Mouse (Mus musculus): Measurements from ENCODE around the gene Zfp791. TPM values are rescaled to one million over a fixed set of nuclear protein-coding genes. Genes with fewer than 3 reads are reported as not detected.
A peak's percentile ranks its signal among the peaks of the same experiment; 100 is the strongest.

Zfp791 gene
- polyA plus RNA-seq, 1 experiment from 2014 or later, result 1.9 TPM

DNA sequence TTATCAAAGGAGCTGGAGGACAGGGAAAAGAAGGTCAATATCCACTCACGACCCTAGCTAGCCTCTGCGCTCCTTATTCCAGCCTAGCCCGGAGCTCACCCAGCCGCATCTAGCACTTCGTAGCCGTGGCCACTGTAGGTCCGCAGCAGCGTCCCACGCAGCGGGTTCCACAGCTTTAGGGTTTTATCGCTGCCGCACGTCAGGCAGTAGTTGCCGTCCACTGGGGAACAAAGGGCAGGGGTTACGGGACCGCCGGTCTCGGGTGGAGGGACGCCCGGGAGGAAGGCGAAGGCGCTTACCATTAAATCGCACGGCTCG is 42.7 kb downstream of the Zfp791 start:
- Histone ChIP-seq H3K36me3 (peaks cover 47% of the 10 kb centered on the region), H3K9me3 (replicated peaks) (no peaks in the 10 kb centered on the region), H3K27ac (peak overlapping the region; percentile 87)

DNA sequence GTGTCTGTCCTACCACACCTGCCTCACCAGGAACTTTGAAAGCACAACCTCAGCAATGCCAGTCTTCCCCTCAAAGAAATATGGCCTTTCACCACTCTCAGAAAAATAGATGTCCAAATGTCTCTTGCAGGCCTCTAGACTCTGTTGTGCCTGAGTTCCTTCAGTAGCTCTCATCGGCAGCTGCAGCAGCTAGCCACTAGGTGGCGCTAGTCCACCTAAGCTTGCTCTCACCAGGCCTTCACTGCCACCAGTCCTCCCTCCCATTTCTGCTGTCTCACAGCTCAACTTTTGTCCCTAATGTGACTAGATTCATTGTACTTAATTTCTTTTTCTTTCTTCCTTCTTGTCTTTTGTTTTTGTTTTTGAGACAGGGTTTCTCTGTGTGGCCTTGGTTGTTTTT is 45.9 kb downstream of the Zfp791 start:
- 1% methylated on average over 2 of the region's 2 CpGs for WGBS
- DNase-seq (ENCODE audit: low spot score), result peak; percentile 87
- no peaks in the 10 kb centered on the region for H3K9me3 ChIP-seq (replicated peaks)
- peaks cover 35% of the 10 kb centered on the region for H3K4me1 ChIP-seq
- H3K27me3 ChIP-seq (ENCODE audit: low read depth, poor library complexity, severe bottlenecking), result no peaks in the 10 kb centered on the region
- H3K4me3 ChIP-seq, result no peak overlapping the region
- H3K27ac ChIP-seq, result no peak overlapping the region
- H3K36me3 ChIP-seq, result peaks cover 65% of the 10 kb centered on the region

More for the DNA sequence above, 42.7 kb downstream of the Zfp791 start:
- Histone ChIP-seq H3K27me3 (ENCODE audit: low read depth, poor library complexity, severe bottlenecking) (no peaks in the 10 kb centered on the region), H3K4me1 (peaks cover 42% of the 10 kb centered on the region), H3K4me3 (peak overlapping the region; percentile 96)
- 2% methylated on average over 25 of the region's 25 CpGs for WGBS
- DNase-seq (ENCODE audit: low spot score), result no peak

DNA sequence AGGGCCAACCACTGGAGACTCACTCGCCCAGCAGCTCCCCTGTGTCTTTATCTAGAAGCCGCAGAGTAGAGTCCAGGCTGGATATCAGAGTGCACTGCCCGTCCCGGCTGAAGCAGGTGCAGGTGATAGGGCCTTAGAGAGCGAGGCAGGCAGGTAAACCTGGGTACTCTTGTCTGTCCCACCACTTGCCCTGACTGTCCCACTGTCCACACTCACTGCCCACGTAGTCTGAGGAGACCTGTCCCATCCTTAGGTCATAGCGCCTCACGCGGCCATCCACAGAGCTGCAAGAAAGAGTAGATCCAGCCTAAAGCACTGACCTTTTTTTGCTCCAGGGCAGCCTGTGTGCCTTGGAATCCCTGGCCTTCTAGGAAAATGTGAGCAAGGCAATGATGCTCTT is 46.9 kb downstream of the Zfp791 start:
- Histone ChIP-seq H3K9me3 (replicated peaks) (no peaks in the 10 kb centered on the region), H3K4me1 (peaks cover 31% of the 10 kb centered on the region), H3K36me3 (peaks cover 65% of the 10 kb centered on the region), H3K27ac (no peak overlapping the region), H3K4me3 (0 out of 2 replicates have a peak overlapping the region, but pooled peaks have one; percentile 6), H3K27me3 (ENCODE audit: low read depth, poor library complexity, severe bottlenecking) (no peaks in the 10 kb centered on the region)
- DNase-seq (ENCODE audit: low spot score), result no peak
- 76% methylated on average over 9 of the region's 9 CpGs for WGBS

DNA sequence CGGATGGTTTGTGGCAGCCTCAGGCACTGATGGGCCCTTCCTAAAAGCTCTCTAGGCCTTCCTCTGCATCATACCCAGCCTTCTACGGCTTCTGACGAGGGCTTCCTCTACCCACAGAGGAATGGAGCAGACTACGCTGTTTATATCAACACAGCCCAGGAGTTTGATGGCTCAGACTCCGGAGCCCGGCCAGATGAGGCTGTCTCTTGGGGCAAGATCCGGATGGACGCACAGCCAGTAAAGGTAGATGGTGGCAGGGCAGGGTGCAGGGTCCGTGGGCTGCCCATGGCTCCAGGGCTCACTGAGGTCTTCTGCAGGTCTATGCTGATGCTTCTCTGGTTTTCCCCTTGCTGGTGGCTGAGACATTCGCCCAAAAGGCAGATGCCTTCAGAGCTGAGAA is 48.3 kb downstream of the Zfp791 start:
- WGBS, result 91% methylated on average over 10 of the region's 10 CpGs
- Histone ChIP-seq H3K4me1 (peaks cover 26% of the 10 kb centered on the region), H3K9me3 (replicated peaks) (no peaks in the 10 kb centered on the region), H3K4me3 (no peak overlapping the region), H3K27me3 (ENCODE audit: low read depth, poor library complexity, severe bottlenecking) (no peaks in the 10 kb centered on the region), H3K36me3 (peaks cover 65% of the 10 kb centered on the region), H3K27ac (no peak overlapping the region)
- no peak for DNase-seq (ENCODE audit: low spot score)

DNA sequence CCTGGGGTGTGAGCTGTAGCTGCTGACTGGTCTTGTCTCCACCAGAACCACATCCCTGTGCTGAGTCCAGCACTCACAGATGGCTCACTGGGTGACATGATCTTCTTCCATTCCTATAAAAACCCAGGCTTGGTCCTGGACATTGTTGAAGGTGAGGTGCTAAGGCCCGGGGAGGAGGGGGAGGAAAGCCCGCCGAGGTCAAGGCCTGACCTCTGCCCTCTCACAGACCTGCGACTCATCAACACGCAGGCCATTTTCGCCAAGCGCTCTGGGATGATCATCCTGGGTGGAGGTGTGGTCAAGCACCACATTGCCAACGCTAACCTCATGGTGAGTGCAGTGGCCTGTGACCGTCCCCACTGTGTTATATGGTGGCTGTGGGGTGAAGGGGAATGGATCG is 48.7 kb downstream of the Zfp791 start:
- DNase-seq (ENCODE audit: low spot score), result no peak
- 83% methylated on average over 10 of the region's 10 CpGs for WGBS
- peaks cover 61% of the 10 kb centered on the region for H3K36me3 ChIP-seq

DNA sequence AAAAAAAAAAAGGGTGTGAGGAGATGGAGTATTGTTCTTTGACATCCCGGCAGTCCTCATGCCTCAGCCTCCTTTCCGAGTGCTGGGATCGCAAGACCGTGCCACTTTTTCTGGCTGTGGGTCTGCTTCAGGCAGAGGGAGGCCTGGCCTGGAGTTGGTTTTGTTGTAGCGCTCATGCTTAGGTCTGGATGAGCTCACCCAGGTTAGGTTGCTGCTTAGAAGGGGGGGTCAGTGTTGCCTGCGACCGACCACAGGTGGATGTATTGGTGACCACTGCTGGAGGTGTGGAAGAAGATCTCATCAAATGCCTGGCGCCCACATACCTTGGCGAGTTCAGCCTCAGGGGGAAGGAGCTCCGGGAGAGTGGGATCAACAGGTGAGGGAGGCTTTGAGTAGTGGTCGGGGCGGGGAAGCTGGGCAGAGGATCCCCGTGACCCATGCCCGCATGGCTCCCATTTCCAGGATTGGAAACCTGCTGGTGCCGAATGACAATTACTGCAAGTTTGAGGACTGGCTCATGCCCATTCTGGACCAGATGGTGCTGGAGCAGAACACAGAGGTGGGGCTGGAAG is 49.8 kb downstream of the Zfp791 start:
- H3K27me3 ChIP-seq (ENCODE audit: low read depth, poor library complexity, severe bottlenecking), result no peaks in the 10 kb centered on the region
- H3K4me1 ChIP-seq, result peaks cover 22% of the 10 kb centered on the region
- H3K36me3 ChIP-seq, result peaks cover 51% of the 10 kb centered on the region
- H3K9me3 ChIP-seq (replicated peaks), result no peaks in the 10 kb centered on the region
- no peak for DNase-seq (ENCODE audit: low spot score)
- H3K4me3 ChIP-seq, result peak overlapping the region; percentile 1; the same call in 1 of the 2 replicates
- 93% methylated on average over 15 of the region's 15 CpGs for WGBS
- H3K27ac ChIP-seq, result no peak overlapping the region

More for the DNA sequence above, 48.7 kb downstream of the Zfp791 start:
- no peaks in the 10 kb centered on the region for H3K27me3 ChIP-seq (ENCODE audit: low read depth, poor library complexity, severe bottlenecking)
- H3K4me3 ChIP-seq, result no peak overlapping the region
- no peaks in the 10 kb centered on the region for H3K9me3 ChIP-seq (replicated peaks)
- no peak overlapping the region for H3K27ac ChIP-seq
- H3K4me1 ChIP-seq, result peaks cover 22% of the 10 kb centered on the region

DNA sequence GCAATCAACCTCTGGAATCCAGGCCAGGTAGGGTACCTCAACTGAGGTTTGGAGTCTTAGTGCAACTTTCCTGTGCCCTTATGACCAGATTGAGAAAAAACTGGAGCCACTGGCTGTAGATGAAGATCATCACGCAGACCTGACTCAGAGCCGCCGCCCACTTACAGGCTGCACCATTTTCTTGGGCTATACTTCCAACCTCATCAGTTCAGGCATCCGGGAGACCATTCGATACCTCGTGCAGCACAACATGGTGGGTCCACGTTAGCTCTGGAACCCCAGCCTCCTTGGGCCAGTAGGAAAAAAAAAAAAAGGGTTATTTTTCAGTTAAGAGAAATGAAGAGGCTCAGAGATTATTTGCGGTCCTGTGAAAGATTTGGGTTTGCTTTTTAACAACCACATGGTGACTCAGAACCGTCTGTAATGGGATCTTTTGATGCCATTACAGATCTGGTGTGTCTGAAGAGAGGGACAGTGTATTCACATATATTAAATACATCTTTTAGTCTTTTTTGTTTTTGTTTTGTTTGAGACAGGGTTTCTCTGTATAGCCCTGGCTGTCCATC is 50.4 kb downstream of the Zfp791 start:
- H3K36me3 ChIP-seq, result peaks cover 52% of the 10 kb centered on the region
- H3K9me3 ChIP-seq (replicated peaks), result no peaks in the 10 kb centered on the region
- H3K27ac ChIP-seq, result peak overlapping the region; percentile 95
- H3K27me3 ChIP-seq (ENCODE audit: low read depth, poor library complexity, severe bottlenecking), result no peaks in the 10 kb centered on the region
- peaks cover 22% of the 10 kb centered on the region for H3K4me1 ChIP-seq
- 40% methylated on average over 9 of the region's 9 CpGs for whole genome bisulfite sequencing
- no peak for DNase-seq (ENCODE audit: low spot score)
- H3K4me3 ChIP-seq, result peak overlapping the region; percentile 96

DNA sequence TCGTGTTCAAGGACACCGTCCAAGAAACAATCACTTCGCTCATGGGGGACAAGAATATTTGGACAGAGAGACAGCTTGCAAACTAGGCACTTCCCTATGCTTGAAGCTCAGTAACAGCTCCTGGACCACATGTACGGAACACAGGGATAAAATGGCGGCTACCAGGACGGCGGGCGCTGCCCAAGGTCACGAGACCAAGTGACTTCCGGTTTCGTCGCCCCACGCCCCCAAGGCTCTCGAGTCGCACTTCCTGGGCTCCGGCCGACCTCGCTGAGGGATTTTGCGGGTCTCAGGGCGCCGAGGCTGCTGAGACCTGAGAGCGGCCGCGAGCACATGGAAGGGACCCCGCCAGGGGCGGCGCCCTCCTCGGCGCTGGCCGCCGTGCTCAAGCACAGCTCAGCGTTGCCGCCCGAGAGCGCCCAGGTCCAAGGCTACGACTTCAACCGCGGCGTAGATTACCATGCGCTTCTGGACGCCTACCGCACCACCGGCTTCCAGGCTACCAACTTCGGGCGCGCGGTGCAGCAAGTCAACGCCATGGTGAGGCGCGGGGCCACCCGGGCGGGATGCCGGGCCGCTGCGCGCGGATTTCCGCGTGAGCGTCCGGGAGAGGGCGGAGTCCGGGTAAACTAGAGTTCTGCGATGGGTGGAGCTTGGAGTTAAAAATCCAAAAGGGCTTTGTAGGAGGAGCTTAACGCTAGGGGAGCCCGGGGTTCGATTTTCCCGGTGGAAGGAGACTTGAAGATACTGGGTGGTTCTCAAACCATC is 51.2 kb downstream of the Zfp791 start, which contains the start of gene Dhps:
Gene Dhps, plus strand, starts transcription at position 244 of the 768 bp plus-strand sequence.
- H3K9me3 ChIP-seq (replicated peaks), result no peaks in the 10 kb centered on the region
- under 1% methylated on average over 68 of the region's 68 CpGs for WGBS

DNA sequence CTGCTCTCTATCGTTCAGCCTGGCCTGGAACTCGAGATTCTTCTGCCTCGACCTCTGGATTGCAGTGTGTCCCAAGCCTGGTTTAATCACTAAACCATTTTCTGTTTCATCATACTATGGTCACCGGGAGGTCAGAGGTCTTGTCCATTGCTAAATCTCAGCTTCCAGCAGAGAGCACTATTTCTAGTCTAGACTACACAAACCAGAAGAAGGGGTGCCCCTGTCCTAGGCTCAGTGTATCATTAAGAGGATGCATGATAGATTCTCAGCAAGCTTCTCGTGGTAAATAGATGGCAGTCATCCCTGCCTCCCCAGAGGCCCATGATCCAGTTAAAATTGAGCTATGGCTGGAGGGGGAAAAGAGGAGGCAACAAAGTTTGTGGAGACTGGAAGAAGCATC is 51.9 kb downstream of the Zfp791 start:
- H3K4me1 ChIP-seq, result peaks cover 22% of the 10 kb centered on the region
- H3K9me3 ChIP-seq (replicated peaks), result no peaks in the 10 kb centered on the region
- 80% methylated on average over 5 of the region's 5 CpGs for WGBS
- peak overlapping the region; percentile 96 for H3K4me3 ChIP-seq
- no peaks in the 10 kb centered on the region for H3K27me3 ChIP-seq (ENCODE audit: low read depth, poor library complexity, severe bottlenecking)
- peaks cover 51% of the 10 kb centered on the region for H3K36me3 ChIP-seq
- DNase-seq (ENCODE audit: low spot score), result no peak
- H3K27ac ChIP-seq, result peak overlapping the region; percentile 95

More for the DNA sequence above, 51.2 kb downstream of the Zfp791 start, which contains the start of gene Dhps:
- no peaks in the 10 kb centered on the region for H3K27me3 ChIP-seq (ENCODE audit: low read depth, poor library complexity, severe bottlenecking)
- peak within 1 kb of the TSS; percentile 96 for H3K4me3 ChIP-seq
- DNase-seq (ENCODE audit: low spot score), result peak; percentile 94
- peak within 1 kb of the TSS; percentile 95 for H3K27ac ChIP-seq
- peaks cover 51% of the 10 kb centered on the region for H3K36me3 ChIP-seq
- peaks cover 22% of the 10 kb centered on the region for H3K4me1 ChIP-seq

DNA sequence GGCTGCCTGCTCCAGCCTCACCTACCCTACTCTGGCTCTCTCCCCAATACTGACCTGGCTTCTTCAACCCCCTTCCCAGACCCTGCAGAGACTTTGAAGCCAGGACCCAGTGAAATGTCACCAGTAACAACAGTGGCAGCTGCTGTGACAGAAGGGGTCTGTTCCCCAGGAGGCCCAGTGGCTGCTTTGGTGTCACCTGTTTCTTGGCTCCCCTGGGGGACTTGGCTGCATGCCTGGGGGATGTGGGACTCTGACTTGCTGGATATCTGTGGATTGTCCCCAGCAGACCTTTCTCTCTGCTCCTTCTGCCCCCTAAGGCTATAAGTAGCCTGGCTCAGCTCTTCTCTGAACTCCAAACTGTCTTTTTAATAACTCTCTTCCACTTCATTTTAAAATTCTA is 54.9 kb downstream of the Zfp791 start, which contains the start of gene Gm5741:
Gene Gm5741, minus strand, starts transcription at position 1 of the 400 bp plus-strand sequence.
- Histone ChIP-seq H3K9me3 (replicated peaks) (no peaks in the 10 kb centered on the region), H3K36me3 (peaks cover 28% of the 10 kb centered on the region), H3K27ac (no peak within 1 kb of the TSS), H3K4me1 (peaks cover 17% of the 10 kb centered on the region), H3K4me3 (no peak within 1 kb of the TSS), H3K27me3 (ENCODE audit: low read depth, poor library complexity, severe bottlenecking) (no peaks in the 10 kb centered on the region)
- no peak for DNase-seq (ENCODE audit: low spot score)

DNA sequence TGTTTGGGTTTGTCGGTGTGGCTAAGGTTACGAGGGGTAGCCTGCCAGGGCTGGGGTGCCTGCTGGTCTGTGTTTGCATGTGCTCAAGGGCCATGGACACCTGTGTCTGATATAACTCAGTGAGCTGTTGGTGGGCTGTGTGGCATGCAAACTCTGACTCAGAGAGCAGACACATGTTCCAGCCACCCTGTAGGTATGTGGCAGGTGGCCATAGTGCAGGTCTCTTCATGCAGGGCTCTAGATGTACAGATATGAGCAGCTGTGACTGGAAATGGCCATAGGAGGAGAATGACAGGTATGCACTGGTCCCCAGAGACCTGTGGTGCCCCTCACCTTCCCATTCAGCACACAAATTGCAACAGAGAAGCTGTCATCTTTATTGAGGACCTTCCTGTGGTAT is 55.7 kb downstream of the Zfp791 start:
- DNase-seq (ENCODE audit: low spot score), result no peak
- Histone ChIP-seq H3K36me3 (peaks cover 35% of the 10 kb centered on the region), H3K4me3 (no peak overlapping the region), H3K27ac (no peak overlapping the region), H3K27me3 (ENCODE audit: low read depth, poor library complexity, severe bottlenecking) (no peaks in the 10 kb centered on the region), H3K9me3 (replicated peaks) (no peaks in the 10 kb centered on the region), H3K4me1 (peaks cover 9% of the 10 kb centered on the region)
- 97% methylated on average over 2 of the region's 2 CpGs for WGBS

DNA sequence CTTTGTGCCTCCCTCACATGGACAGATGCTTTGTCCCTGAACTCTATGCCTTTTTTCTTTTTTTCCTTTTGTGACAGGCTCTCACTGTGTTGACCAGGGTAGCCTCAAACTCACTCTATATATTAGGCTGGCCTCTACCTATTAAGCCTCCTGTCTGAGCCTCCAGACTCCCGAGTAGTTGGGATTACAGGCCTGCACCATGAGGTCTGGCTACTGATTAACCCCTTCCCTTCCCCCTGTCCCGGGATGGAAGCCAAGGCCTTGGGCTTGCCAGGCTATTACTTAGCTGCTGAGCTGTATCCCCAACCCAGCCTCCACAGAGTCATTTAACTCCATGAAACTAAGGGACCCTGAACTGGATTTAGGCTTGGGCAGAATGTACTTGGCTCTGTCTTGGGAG is 57.7 kb downstream of the Zfp791 start:
- no peak overlapping the region for H3K27ac ChIP-seq
- H3K9me3 ChIP-seq (replicated peaks), result no peaks in the 10 kb centered on the region
- peaks cover 10% of the 10 kb centered on the region for H3K4me1 ChIP-seq
- WGBS, result 42% methylated on average over 2 of the region's 2 CpGs
- H3K27me3 ChIP-seq (ENCODE audit: low read depth, poor library complexity, severe bottlenecking), result no peaks in the 10 kb centered on the region
- no peak overlapping the region for H3K4me3 ChIP-seq
- peaks cover 37% of the 10 kb centered on the region for H3K36me3 ChIP-seq
- DNase-seq (ENCODE audit: low spot score), result no peak

DNA sequence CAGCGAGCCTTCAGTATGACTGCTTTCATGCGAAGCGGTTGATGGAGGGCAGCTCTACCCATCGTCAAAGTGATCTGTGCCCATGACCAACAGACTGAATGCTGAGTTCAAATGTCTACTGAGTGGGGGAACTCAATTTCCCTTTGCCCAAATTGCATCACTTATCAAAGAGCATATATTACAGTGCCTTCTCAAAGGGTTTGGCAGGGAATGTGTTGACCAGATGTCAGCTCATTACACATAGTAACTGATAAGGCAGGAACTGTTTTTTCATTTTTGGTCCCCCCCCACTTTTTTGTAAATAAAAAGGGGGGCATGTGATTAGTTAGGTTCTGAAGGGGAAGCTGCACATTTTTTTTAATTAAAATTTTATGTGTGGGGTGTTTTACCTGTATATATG is 60.3 kb downstream of the Zfp791 start:
- H3K9me3 ChIP-seq (replicated peaks), result no peaks in the 10 kb centered on the region
- no peak overlapping the region for H3K4me3 ChIP-seq
- peaks cover 12% of the 10 kb centered on the region for H3K4me1 ChIP-seq
- H3K27ac ChIP-seq, result no peak overlapping the region
- peaks cover 36% of the 10 kb centered on the region for H3K36me3 ChIP-seq
- no peaks in the 10 kb centered on the region for H3K27me3 ChIP-seq (ENCODE audit: low read depth, poor library complexity, severe bottlenecking)
- no peak for DNase-seq (ENCODE audit: low spot score)
- WGBS, result 92% methylated on average over 4 of the region's 4 CpGs

Measured in limb, embryonic 10.5 days (tissue).